Mouse (Mus musculus): Measurements from ENCODE around the gene Ubac2.

Ubac2 gene

DNA sequence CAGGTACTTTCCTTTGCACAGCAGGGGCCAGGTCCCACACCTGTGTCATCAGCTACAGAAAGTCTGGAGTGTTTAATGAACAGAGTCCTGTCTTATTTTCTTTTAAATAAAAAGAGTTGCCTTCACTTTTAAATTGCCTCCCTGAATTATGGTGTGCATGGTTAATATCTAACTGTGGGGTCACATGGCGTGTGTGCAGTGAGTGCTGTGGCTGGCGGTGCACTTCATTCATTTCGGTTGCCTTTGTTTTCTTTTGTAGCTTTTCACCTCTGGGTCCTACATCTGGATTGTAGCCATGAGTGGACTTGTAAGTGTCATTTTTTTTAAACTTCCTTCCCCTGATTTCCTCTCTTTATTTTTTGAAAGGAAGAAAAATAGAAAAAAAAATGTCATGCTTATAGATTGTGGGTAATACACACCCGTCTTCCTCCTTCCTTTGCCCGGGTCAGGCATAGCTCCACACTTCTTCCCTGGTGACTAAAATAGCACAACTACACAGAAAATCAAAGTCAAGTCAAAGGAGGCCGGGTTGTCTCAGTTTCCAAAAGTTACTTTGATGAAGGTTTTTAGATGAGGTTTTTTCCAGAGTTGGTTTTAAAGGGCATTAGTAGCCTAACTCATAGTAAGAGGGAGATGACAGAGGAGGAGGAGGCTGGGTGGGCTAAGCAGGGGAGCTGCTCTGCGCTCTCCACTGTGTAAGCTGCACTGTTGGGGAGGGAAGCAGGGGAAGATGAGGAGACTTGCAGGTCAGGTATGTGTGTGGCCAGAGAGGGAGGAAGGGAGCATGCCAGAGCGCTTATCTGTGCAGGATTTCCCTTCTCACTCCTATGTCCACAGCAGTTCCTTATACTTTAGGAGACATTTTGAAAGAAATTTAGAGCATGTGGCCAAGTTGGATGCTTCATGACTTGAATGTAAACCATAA, 104.9 kb downstream of the Ubac2 start:
- no peak for DNase-seq

DNA sequence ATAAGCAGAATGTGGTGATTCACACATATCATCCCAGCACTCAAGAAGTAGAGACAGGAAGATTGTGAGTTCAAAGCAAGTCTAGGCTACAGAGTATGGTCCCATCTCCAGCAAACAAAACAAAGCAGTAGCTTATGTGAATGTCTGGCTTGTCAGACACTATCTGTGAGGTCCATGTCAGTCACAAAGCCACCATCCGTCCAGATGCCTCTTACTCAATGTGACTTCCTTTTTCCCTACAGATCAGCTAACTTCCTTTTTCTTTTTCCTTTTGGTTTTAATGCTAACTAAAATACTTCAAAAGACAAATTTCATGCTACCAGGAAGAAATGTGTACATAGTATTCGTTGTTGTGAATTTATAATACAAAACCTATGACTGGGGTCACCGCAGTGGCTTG, 107.1 kb downstream of the Ubac2 start:
- no peak for DNase-seq

DNA sequence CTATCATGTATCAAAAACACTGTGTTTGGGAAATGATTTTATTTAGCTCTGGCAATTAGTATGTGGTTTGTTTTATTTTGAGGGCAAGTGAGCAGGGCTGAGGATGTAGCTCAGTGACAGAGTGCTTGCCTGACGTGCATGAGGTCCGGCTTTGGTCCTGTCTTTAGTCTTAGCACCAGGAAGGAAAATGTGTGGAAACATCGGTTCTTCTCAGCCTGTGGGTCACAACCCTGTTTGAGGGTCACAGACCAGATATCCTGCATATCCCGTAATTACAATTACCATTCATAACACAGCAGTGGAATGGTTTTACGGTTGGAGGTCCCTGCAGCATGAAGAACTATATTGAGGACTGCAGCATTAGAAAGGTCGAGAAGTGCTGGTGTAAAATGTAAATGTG, 107.6 kb downstream of the Ubac2 start:
- no peak for DNase-seq

DNA sequence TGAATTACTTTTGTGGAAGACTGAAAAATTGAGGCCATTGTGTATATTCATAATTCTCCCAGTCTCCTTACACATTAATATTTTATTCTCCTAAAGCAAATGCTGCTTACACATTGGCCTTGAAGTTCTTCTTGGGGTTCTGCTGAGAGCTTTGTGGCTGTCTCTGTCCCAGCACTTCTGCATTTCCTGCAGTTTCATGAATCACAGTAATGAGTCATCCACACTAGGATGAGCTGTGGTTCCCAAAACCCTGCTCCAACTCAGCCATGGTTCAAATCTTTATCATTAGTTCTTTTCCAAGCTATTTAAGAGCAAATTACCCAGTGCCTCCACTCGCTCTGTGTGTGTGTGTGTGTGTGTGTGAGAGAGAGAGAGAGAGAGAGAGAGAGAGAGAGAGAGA, 108.9 kb downstream of the Ubac2 start:
- no peak for DNase-seq

DNA sequence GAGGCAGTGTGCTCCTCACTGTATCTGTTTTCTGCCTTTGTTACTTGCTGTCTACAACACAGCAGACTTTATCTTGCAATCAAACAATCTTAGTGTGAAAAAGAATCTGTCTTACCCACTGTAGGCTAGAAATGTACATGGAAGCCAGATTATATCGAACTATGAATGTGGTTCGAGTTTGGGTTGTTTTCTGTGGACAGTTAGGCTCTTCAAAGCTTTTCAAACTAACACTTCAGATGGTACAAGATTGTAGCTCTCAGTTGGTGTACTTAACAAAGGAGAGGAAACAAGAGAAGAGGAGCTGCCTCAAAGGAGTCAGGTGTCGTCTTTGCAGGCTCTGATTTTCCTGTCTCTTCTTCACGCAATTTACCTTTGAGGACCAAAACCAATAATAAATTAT, 109.3 kb downstream of the Ubac2 start:
- DNase-seq = no peak

DNA sequence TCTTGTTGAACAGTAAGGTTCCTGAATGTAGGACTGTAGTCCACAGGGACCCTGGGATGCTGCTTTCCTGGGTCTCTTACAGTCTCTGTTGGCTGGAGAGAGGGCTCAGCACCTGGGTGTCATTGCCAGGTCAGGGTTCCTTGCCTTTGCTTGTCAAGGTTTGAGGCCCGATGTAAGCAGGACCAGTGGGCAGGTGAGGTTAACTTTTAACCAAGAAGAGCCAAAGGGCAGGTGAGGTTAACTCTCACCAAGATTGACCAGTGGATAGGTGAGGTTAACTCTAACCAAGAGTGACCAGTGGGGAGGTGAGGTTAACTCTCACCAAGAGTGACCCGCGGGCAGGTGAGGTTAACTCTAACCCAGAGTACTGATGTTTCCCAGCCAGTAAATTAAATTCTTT, 110.9 kb downstream of the Ubac2 start:
- DNase-seq = no peak

DNA sequence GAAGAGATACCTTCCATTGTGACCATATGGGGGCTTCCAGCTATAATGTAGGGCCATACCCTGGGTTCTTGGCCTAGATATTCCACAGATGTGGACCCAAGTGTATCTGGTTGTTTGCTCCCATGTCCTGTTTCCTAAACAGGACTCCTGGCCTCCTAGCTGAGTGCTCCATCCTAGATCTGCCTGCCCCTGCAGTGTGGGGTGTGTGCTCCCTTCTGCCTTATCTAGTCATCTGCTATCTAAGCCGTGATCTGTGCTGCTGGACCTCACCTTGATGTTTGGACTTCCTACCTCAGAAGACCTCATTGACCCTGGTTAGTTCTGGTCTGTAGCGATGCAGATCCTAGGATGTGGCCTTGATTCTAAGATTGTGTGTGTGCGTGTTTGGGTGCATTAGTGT, 111.4 kb downstream of the Ubac2 start:
- DNase-seq = no peak

DNA sequence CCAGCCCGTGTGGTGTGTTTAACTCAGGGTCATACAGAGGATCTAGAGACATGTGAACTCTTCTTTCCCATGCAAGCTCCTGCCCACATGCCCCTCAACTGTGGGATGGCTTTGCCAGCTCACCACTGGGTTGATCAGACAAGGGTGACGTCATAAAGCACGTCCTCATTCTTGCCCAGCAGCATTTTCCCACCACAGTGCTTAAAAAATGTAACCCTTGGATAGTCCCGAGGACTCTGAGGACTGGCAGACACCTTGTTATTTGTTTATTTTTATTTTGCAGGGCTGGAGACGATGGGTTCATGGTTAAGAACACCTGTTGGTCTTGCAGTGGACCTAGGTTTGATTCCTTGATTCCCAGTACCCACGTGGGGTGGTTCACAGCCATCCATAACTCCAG, 112.5 kb downstream of the Ubac2 start:
- no peak for DNase-seq

DNA sequence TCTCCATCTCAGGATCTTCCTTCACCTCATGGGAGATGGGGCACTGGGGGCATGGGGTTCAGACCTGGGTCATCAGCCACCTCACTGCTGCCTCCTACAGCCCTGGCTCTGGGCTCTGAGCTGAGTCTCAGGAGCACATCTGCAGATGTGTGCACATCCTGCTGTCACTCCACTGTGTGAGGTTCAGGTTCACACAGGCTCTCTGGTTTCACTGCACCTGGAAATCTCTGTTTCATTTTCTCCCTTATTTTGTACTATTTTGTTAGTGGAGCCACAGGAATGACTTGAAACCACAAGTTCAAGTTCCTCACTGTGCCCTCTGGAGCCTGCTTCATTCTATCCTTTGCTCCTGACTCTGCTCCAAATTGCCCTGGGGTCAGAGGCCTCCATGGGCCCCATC, 113.5 kb downstream of the Ubac2 start:
- no peak for DNase-seq

DNA sequence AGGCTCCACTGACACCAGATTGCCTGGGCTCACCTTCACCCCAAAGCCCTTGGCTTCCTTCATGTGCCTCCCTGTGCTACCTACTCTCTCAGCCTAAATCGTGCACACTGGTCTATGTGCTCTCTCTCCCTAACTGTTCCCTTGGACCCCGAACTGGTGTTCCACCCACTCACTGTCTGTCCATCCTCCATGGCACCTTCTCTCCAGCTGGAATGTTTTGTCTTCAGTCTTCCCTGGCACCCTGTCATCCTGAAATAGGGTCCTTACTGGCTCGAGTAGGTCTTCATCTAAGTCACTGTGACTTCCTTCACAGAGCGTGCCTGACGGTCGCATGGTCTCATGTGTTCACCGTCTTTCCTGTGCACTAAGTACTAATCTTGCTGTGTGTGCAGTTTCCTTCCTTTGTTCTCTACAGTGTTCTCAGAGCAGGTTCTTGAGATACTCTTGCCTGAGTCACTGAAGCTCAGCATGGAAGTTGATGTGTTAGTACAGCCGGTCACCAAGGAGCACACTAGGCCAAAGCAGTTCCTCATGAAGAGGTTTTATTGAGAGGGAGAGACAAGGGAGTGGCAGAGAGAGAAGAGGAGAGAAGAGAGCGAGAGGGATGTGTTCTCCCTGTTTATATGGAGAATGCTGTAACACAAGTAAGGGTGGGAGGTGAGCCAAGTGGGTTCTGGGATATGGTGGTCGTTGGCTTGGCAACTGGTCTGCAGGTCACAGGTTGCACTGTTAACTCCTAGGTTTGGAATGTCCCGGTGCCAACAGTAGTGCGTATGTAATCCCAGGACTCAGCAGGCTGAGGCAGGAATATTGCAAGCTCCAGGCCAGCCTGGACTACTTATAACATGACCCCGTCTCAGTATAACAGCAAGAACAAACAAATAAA, 114.2 kb downstream of the Ubac2 start:
- DNase-seq = no peak

DNA sequence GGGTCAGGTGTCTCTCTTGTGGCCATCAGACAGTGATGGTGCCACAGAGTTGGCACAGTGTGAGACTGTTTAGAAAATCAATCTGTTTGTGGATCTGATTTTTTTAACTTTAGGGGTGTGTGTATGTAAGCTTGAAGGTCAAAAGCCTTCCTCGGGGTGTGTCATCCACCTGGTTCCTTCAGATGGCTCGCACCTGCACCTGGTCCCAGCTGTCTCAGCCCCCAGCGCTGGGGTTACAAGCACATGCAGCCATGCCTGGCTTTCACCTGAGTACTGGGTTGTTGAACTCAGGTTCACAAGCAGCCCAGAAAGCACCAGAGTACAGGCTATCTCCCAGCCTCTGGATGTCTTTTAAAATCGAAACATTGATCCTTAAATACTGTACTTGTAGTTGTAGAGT, 115.2 kb downstream of the Ubac2 start:
- no peak for DNase-seq

DNA sequence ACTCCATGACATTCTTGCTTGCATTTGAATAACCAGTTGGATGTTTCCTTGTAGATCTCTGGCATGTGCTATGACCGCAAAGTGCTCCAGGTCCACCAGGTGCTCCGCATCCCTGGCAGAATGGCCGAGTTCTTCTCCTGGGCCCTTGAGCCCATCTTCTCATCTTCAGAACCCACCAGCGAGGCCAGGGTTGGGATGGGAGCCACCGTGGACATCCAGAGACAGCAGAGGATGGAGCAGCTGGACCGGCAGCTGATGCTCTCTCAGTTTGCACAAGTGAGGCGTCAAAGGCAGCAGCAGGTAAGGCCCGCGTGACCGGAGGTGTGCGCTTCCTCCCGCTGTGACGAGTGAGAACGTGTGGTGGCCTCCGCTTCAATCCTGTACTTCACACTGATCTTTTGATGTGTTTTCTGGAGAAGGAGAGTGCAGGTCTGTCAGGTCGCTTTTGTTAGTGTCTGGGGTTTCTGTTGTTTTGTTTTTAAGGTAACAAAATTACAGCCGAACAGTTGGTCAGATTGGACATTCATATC, 115.8 kb downstream of the Ubac2 start:
- DNase-seq = no peak

DNA sequence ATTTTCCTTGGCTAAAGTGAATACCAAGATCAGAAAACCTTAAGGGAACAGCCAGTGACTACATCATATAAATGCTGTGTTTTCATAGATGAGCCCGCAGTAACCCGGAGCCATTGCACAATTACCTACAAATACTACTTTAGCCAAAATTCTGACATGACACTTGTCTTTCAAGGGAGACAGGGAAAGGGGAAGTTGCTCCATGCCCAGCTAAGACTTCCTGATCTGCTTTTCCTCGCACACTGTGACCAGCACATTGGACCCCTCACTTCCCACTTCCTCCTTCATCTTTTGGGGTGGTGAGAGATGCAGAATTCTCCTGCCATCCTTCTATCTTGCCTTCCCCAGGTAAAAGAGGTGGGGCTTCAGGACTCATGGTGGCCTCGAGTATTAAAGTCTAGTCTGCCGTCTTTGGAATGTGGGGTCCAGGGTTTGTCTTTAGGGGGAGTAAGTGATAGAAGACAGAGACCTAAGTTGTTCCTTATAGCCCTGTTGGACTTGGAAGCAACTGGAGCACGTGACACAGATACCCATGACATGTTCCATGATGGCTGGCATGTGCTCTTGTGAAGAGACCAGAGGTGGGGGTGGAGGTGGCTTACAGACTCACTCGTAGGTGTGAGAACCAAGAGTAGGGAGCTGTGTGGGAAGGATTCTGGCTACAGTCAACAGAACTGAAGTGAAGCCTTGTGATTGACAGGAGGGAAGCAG, 116.6 kb downstream of the Ubac2 start:
- no peak for DNase-seq

DNA sequence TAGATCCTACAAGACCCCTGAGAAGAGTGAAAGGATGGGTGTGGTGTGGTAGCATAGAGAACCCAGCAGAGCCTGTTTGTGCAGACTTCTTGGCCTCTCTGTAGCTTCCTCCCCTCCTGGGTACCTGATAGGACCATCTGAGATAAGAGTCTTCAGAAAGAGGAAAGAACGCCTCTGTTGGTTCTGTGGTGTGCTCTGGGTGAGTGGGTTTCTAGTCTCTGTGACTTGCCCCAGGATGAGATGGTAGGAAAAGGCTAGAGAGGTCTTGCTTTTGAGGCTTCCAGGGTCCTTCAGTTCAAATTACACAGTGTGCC, 117.1 kb downstream of the Ubac2 start:
- DNase-seq = no peak

DNA sequence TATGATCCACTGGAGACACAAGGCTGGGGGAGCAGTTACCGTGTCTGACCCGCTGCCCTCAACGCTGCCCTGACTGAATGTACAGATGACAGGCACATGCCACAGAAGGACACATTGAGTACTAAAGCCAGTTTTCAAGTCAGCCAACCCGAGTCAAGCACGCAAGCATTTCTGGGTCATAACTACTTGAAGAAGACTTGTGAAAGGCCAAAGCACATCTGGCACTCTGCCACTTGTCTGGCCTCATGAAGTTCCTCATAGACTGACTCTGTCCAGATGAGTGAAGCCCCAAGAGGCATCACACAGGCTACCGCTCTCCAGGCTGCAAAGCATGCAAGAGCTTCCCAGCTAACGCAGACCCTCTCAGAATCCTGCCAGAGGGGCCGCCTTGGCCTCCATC, 118.4 kb downstream of the Ubac2 start:
- DNase-seq = peak; percentile 52

DNA sequence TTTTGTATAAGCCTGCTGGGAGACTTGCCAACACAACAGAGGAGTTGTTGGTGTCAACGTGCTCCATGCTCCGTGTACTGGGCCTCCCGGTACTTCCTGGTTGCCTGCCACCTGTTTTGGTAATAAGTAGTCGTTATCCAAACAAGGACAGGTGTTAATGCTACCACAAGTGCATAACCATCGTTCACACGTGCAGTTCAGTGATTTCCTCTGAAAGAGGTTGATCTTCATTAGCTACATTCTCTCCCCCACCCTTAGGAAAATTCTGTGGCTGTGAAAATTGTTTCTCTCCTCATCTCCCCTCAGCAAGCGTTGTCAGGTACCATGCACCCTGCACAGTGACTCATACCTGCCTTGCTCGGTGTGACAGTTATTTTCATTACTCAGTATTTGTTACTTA, 121.0 kb downstream of the Ubac2 start:
- no peak for DNase-seq

DNA sequence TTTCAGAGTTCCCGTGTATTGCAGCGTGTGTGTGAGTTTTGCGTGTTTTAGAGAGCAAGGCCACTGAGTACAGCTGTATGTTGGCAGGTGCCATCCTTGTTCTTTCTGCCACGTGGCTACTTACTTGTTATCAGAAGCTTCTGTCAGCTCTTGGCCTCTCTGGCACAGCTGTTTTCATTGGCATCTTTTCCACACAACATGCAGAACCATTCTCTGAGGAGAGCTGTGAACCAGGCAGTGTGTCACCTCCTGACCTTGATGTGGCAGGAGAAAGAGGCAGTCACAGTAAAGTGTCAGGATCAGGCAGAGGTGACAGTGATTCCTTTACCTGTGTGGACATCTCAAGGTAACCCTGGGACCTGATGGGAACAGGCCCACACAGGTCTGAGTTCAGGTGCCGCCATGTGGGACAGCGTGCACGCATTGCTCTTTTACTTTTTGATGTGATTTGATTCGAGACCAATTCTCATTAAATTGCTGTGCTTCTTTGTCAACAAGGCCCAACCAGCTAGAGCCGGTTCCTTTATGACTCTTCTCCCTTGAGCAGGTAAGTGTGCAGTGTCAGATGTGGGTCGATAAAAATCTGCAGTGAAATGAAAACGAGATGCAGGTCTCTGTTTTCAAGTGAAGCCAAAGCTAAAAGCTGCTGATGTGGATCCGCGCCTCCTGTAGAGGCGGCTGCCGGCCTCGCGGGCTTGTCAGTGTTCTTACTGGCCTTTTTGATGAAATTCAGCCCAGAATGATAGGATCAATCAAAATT, 122.1 kb downstream of the Ubac2 start:
- no peak for DNase-seq

DNA sequence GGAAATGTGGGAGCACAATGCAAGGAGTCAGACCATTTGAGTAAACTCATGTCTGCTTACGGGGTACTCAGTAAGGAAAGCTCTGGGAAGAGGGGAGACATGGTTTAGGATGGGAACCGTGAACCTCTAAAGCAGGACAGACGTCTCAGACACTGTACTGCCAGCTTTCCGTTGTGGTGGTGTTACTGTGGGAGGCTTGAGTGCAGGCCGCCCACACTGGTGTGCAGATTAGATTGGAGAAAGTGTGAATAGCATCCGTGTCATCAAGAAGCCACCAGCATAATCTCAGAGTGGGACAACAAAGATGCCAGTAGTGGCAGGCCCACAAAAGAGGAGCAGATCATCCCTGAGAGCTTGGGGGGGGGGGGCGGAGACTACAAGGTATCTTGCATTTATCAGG, 123.8 kb downstream of the Ubac2 start:
- DNase-seq = no peak

DNA sequence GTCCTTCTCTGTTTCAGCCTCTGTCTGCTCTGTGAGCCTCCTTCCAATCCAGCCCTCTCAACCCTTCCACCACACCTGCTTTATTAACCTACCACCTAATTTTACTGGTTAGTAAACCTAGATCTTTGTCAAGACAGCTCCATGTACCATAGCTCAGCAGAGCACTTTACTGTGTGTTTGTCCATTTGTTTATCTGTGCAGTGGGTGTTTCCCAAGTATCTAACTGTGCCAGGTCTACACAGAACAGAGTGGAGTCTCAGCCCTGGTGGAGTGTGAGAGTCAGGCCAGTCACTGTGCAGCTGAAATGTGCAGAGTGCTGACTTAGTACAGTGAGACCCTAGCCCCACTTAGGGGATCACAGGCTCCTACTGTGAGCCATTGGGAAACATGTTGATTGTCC, 125.4 kb downstream of the Ubac2 start:
- no peak for DNase-seq

DNA sequence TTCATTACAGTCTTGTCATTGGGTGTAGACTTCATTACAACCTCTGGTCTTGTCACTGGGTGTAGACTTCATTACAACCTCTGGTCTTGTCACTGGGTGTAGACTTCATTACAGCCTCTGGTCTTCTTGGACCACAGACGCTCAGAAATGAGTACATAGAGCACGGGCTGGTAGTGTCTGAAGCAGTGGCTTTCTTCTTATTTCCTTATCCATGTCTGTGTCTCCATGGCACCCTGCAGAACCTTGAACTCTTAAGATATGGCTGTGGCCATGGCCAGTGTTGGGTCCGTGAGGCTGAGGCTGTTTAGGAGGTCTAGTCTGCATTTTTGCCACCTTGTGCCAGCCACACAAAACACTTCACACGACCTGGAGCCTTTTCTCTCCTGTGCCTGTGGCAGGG, 129.8 kb downstream of the Ubac2 start:
- DNase-seq = no peak

DNA sequence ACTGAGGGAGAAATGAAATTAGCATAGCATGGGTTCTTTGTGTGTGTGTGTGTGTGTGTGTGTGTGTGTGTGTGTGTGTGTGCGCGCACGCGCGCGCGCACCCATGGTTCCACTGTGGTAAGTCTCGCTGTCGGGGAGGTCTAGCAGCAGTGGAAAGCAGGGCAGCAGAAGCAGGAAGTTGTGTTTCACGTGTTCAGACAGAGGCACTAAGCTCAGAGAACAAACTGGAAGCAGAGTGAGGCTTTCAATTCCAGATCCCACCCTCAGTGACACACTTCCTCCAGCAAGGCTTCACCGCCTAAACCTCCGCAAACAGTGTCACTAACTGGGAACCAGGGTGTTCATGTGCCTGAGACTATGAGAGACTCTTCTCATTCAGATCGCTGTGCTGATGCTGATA, 131.1 kb downstream of the Ubac2 start:
- DNase-seq = no peak

DNA sequence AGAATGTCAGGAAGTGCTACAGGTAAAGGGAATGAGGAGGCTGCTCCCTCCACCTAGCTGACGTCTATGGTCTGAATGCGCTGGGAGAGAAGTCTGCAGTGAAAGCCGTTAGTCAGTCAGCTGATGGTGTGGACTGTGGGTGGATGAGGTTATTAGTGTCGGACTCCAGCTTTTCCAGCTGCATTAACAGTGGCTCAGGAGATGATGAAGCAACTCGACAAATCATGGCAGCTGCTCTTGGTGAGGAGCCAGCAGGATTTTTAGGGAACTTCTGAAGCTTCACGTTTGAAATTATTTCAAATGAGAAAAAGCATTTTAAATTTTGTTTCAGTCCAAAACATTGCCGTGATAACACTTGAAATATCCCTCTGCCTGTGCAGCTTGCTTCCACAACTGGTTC, 131.9 kb downstream of the Ubac2 start:
- no peak for DNase-seq

DNA sequence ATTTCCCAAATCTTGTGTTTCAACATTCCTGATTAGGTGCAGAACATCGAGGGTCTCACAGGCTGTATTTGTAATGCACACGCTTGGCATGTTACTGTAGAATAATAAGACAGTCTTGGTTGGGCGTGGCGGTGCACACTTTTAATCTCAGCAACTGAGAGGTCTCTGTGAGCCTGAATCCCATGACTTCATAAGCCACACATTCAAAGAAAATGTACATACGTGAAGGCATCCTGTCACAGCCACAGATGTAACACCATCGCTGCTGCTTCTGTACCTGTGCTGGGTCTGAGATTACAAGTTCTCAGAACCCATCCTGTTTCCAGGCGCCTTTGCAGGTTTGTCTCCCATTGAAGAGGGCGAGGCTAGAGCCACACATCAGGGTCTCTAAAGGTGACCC, 133.3 kb downstream of the Ubac2 start:
- DNase-seq = no peak
